11 mouse cellular contexts compared by ENCODE assay signal in genomic region chr19:14594537-14594936, GRCm38 (mm10). TPM values are rescaled to one million over a fixed set of nuclear protein-coding genes. Genes with fewer than 3 reads are reported as not detected.
DNase-seq lines count a peak whose midpoint lies in the region; ATAC-seq and TF ChIP-seq lines count a peak whose summit lies in the region.
"Had no signal": no experiment of that assay in that cellular context is flagged by ENCODE, and none has a peak within 500 bp of the region (broad histone marks: within the 10 kb centered on the region; RNA-seq: fewer than 3 reads in every experiment).

No protein-coding gene starts in this region.

- H3K27ac ChIP-seq in kidney, postnatal 0 days = no peak overlapping the region
- H3K27ac ChIP-seq in embryonic facial prominence, embryonic 13.5 days = no peak overlapping the region
- H3K27ac ChIP-seq in hindbrain, embryonic 16.5 days (ENCODE audit: low read depth, low read length) = no peak overlapping the region
- H3K27ac ChIP-seq in midbrain, embryonic 16.5 days (ENCODE audit: low read length) = no peak overlapping the region

- H3K4me2 ChIP-seq in kidney, postnatal 0 days (ENCODE audit: low read length) = peak overlapping the region; percentile 76
- H3K4me2 ChIP-seq in embryonic facial prominence, embryonic 13.5 days = peak overlapping the region; percentile 63
- peak overlapping the region; percentile 58 for H3K4me2 ChIP-seq in hindbrain, embryonic 16.5 days (ENCODE audit: low read length)
- H3K4me2 ChIP-seq in midbrain, embryonic 16.5 days (ENCODE audit: low read length) = peak overlapping the region; percentile 65

- H3K36me3 ChIP-seq in kidney, postnatal 0 days (ENCODE audit: insufficient read depth, low read length) = no peaks in the 10 kb centered on the region
- H3K36me3 ChIP-seq in embryonic facial prominence, embryonic 13.5 days = peaks cover 7% of the 10 kb centered on the region; the same call in 1 of the 2 replicates
- H3K36me3 ChIP-seq in hindbrain, embryonic 16.5 days (ENCODE audit: control insufficient read depth, insufficient read depth, low read length) = no peaks in the 10 kb centered on the region
- no peaks in the 10 kb centered on the region for H3K36me3 ChIP-seq in midbrain, embryonic 16.5 days (ENCODE audit: control insufficient read depth, insufficient read depth, low read length)

- H3K9ac ChIP-seq in kidney, postnatal 0 days (ENCODE audit: low read depth, low read length) = no peak overlapping the region
- no peak overlapping the region for H3K9ac ChIP-seq in embryonic facial prominence, embryonic 13.5 days
- no peak overlapping the region for H3K9ac ChIP-seq in hindbrain, embryonic 16.5 days (ENCODE audit: low read depth, low read length)
- peak overlapping the region; percentile 48; the same call in 1 of the 2 replicates for H3K9ac ChIP-seq in midbrain, embryonic 16.5 days (ENCODE audit: low read depth, low read length)

- no peak for TF ChIP-seq CTCF in kidney, postnatal 0 days (IDR thresholded peaks at IDR 0.05; ENCODE audit: low read depth)

- DNase-seq in kidney, postnatal 0 days (ENCODE audit: low spot score) = no peak
- DNase-seq in kidney, adult 8-10 months = no peak
- no peak for DNase-seq in thymus, postnatal 14 days
- DNase-seq in thymus, postnatal 0 days (ENCODE audit: low spot score) = no peak
- DNase-seq: adrenal gland, postnatal 14 days; cerebellum, postnatal 36 days; heart, adult 18-20 months had no signal

- H3K9me3 ChIP-seq in kidney, postnatal 0 days (replicated peaks; ENCODE audit: low read length) = no peaks in the 10 kb centered on the region
- H3K9me3 ChIP-seq in embryonic facial prominence, embryonic 13.5 days = no peaks in the 10 kb centered on the region
- no peaks in the 10 kb centered on the region for H3K9me3 ChIP-seq in hindbrain, embryonic 16.5 days (ENCODE audit: control insufficient read depth, low read length)
- H3K9me3 ChIP-seq in midbrain, embryonic 16.5 days (replicated peaks; ENCODE audit: control insufficient read depth, low read length, poor library complexity, severe bottlenecking) = no peaks in the 10 kb centered on the region

- WGBS in kidney, postnatal 0 days = 65% methylated on average over 3 of the region's 3 CpGs
- WGBS in embryonic facial prominence, embryonic 13.5 days = 55% methylated on average over 3 of the region's 3 CpGs
- 61% methylated on average over 3 of the region's 3 CpGs for WGBS in hindbrain, embryonic 16.5 days
- WGBS in midbrain, embryonic 16.5 days = 57% methylated on average over 3 of the region's 3 CpGs

- H3K4me1 ChIP-seq in kidney, postnatal 0 days (replicated peaks; ENCODE audit: insufficient read depth, low read length) = peaks cover 7% of the 10 kb centered on the region
- peaks cover 32% of the 10 kb centered on the region for H3K4me1 ChIP-seq in embryonic facial prominence, embryonic 13.5 days
- H3K4me1 ChIP-seq in hindbrain, embryonic 16.5 days (ENCODE audit: control insufficient read depth, insufficient read depth, low read depth, low read length) = peaks cover 23% of the 10 kb centered on the region
- peaks cover 40% of the 10 kb centered on the region for H3K4me1 ChIP-seq in midbrain, embryonic 16.5 days (ENCODE audit: control insufficient read depth, insufficient read depth, low read length)

- no peaks in the 10 kb centered on the region for H3K27me3 ChIP-seq in kidney, postnatal 0 days (ENCODE audit: insufficient read depth, low read length)
- no peaks in the 10 kb centered on the region for H3K27me3 ChIP-seq in embryonic facial prominence, embryonic 13.5 days
- no peaks in the 10 kb centered on the region for H3K27me3 ChIP-seq in hindbrain, embryonic 16.5 days (replicated peaks; ENCODE audit: control insufficient read depth, insufficient read depth, low read length)
- no peaks in the 10 kb centered on the region for H3K27me3 ChIP-seq in midbrain, embryonic 16.5 days (ENCODE audit: control insufficient read depth, insufficient read depth, low read depth, low read length)

- H3K4me3 ChIP-seq in kidney, postnatal 0 days (replicated peaks; ENCODE audit: low read depth, low read length) = no peak overlapping the region
- peak overlapping the region; percentile 85 for H3K4me3 ChIP-seq in embryonic facial prominence, embryonic 13.5 days
- peak overlapping the region; percentile 89 for H3K4me3 ChIP-seq in hindbrain, embryonic 16.5 days (ENCODE audit: low read length)
- peak overlapping the region; percentile 69 for H3K4me3 ChIP-seq in midbrain, embryonic 16.5 days (ENCODE audit: low read depth, low read length)

- ATAC-seq in kidney, postnatal 0 days (replicated peaks; ENCODE audit: low FRiP score, low read depth) = no peak
- ATAC-seq in embryonic facial prominence, embryonic 13.5 days (ENCODE audit: insufficient number of reproducible peaks, insufficient read depth, low FRiP score, low TSS enrichment, low read depth) = no peak
- no peak for ATAC-seq in hindbrain, embryonic 16.5 days
- ATAC-seq in midbrain, embryonic 16.5 days = no peak
- ATAC-seq in erythroblast, adult 5-6 weeks (replicated peaks; ENCODE audit: low FRiP score, poor library complexity, severe bottlenecking) = no peak

RNA-seq across cellular contexts. Expression of gene Tle4, which starts 3.3 kb away (rescaled TPM):
- 11.2 and 12.8 TPM in 2 replicates for polyA plus RNA-seq in kidney, postnatal 0 days (2015; fragmentation: Nextera tagmentation; extraction: Ambion mirVana)
- polyA plus RNA-seq in embryonic facial prominence, embryonic 13.5 days (2015; fragmentation: Nextera tagmentation; extraction: Ambion mirVana) = 15.4 and 19.4 TPM in 2 replicates
- 16.4 and 21.6 TPM in 2 replicates for polyA plus RNA-seq in hindbrain, embryonic 16.5 days (2015; fragmentation: Nextera tagmentation; extraction: Ambion mirVana)
- polyA plus RNA-seq in midbrain, embryonic 16.5 days (2015; fragmentation: Nextera tagmentation; extraction: Ambion mirVana) = 26.7 and 30.8 TPM in 2 replicates
- 9.0 and 17.3 TPM in 2 replicates for total RNA-seq in erythroblast, adult 5-6 weeks (2015; ENCODE audit: low replicate concordance)
- total RNA-seq in erythroblast, adult 5-6 weeks (2017; ENCODE audit: low replicate concordance) = 5.3 and 6.4 TPM in 2 replicates
- 10.0 and 11.8 TPM in 2 replicates for polyA plus RNA-seq in thymus, postnatal 0 days (2015; fragmentation: Nextera tagmentation; extraction: Ambion mirVana)
